Mouse (Mus musculus) gastrocnemius, adult 8-10 months (tissue): ENCODE results near the gene Sh3bgr. TPM values are rescaled to one million over a fixed set of nuclear protein-coding genes. Genes with fewer than 3 reads are reported as not detected.
A peak's percentile ranks its signal among the peaks of the same experiment; 100 is the strongest.

Experiments used
- DNase-seq, 2 experiments: peaks; one replicate each; pipeline ENCODE4 v3.0.0; 2022; ENCODE audit warnings: low spot score in 2 of 2
- total RNA-seq, 4 experiments: library from RNA; stranded (reverse); gene quantifications; 2 replicates each; pipeline ENCODE4 v1.2.4; 2022

The Sh3bgr gene
- total RNA-seq, 4 experiments from 2014 or later: 903 to 1,283 (median 1,111) TPM

DNA sequence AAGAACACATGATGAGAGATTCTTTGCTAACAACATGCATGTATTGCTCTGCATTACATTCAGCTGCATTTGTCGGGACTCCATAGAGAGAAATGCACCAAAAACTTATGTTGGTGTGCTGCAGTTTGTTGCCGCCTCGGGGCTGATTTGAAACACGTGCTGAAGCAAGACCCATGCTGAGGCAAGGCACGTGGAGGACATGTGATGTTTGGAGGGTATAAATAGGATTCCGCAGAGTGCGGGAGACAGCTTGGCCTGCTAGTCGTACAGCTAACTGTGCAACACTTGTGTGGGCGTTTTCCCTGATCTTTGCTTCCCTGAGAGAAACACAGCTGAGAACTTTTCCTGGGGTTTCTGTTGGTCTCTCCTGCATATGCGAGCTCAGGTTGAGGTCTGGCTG lies 9.5 kb downstream of the Sh3bgr start:
- DNase-seq: peak in 1 of 2 experiments; percentile 32

DNA sequence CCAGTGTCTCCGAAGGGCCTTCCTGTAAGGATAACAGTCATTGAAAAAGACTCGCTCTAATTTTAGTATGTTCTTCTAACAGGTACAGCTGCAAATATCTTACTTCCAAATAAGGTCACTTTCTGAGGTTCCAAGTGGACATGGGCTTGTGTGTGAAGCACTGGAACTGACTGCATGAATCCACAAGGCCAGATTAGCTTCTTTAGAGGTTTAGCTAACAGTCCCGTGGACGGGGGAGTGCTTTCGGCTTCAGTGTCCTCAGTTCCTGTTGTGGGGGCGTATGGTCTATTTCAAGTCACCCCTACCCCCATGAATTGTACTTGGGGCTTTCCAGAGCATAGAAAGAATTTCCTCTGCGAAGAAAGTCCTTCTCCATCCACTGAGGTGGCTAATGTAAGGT lies 10.6 kb downstream of the Sh3bgr start:
- no peak for DNase-seq

DNA sequence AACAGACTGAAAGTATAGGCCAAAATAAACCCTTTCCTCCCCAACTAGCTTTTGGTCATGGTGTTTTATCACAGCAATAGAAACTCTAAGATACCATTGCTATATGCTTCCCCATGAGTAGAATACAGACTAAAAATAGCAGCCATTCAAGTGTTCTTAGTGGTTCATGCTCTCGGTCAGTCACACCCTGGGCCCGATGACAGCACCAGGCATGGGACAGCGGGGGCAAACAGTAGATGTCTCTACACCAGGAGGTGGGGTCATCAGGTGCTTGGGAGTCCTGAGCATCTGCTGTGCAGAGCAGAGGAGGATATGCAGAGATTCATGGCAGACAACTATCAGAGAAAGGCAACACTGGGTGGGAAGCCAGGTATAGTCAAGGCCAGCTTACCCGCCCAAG lies 12.8 kb downstream of the Sh3bgr start:
- no peak for DNase-seq

DNA sequence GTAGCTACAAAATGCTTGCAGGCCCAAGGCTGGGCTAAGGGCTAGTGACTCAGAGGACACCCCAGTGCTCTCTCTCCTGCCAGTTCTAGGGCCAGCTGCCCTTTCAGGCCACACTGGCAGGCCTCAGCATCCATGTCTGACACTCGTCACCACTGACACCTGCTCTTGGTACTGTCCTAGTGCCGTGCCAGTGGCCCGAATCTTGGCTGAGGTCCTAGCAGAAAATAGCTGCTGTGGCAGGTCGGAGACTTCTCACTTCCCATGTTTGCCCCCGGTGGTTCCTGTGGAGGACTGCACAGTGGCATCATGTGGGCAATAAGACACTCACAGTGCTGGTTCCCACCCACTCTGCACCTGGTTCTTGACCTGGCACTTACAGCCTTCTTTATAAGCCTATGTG lies 21.2 kb downstream of the Sh3bgr start:
- DNase-seq: peak; percentile 77 to 86

DNA sequence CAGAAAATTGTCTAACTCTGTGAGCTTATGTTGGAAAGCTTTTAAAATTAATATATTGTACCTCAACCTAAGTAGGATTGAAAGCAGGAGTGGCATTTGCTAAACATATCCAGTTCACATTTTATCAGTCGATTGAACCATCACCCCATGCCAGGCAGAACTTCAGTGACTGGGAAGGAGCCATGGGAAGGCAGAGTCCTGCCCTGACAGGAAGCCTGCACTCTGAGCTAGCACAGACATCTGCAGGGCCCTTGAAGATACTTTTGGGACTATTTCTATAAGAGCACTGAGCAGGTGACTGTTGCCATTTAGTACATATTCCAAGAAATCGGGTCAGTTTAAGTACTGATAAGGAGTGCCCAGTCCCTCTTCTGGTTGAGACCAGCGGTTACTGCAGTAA lies 21.7 kb downstream of the Sh3bgr start:
- no peak for DNase-seq

DNA sequence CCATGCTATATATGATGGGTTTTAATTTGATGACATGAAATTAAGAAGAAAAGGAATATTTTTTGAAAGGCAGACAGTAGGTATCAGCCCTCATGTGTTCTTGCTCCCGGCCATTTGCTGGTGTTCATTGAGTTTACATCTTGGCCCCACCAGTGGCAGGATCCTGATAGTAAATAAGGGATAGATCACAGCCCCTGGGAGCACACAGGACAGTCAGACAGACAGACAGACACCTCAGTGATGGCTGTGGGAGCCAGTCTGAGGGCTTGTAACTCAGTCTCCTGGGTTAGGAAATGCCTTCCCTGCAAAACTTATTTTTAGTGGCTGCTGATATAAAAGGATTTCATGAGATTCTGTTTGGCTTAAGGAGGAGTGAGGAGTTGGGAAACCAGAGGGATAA lies 22.2 kb downstream of the Sh3bgr start:
- no peak for DNase-seq

DNA sequence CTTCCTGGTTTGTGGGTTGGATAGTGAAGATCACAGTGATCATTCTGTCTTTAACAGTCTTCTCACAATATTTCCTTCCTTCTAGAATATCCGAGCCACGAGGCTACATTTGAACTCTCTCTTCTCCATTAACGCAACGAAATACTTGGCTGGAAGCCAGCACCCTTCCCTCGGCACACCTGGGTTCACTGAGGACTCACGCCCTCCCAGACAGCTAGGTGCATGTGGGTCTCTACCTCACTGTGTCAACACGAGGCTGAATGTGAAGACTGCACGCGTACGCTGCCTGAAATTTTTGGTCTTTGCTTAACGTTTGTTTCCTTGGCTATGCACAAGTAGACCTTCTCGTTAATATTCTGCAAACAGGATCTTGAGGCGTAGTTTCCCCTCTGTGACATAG lies 28.2 kb downstream of the Sh3bgr start:
- DNase-seq: no peak

DNA sequence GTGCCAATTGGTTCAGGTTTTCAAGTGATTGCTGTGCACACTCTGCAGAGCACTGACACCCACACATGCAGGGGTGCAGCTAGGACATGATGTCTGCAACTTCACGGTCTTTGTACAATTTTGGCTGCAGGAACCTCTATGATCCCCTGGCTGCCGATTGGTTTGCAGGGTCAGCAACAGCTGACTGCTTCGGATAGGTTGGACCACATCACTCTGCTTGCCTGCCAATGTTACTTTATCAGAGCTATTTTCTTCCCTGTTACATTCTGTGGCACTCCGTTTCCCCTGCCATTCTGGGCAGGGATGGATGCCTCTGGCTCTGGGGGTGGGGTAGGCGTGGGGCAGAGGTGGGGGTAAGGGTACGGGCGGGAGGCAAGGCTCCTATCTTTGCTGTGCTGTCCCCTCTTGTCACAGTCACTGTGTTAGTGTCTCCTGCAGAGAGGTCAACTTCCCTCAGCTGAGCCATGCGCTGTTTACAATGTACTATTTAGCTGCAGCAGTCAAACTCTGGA lies 28.9 kb downstream of the Sh3bgr start:
- no peak for DNase-seq

DNA sequence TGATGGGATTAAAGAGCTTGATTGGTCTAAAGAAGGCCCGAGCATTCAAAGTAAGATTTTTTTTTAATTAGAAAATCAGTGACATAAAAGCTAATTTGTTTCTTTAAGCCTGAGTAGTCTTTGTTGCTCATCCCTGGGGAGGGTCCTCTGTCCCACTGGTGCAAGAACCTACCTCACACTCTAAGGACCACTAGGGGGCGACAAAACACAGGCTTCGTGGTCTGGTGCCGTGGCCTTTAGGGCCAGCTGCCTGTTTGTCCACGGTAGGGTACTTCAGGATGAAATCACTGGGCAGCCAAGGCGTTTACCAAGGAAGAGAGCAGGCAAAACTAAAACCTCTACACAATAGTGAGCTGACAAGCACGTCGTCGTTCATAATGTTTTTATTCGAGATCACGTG lies 30.2 kb downstream of the Sh3bgr start:
- DNase-seq: peak; percentile 39 to 44

DNA sequence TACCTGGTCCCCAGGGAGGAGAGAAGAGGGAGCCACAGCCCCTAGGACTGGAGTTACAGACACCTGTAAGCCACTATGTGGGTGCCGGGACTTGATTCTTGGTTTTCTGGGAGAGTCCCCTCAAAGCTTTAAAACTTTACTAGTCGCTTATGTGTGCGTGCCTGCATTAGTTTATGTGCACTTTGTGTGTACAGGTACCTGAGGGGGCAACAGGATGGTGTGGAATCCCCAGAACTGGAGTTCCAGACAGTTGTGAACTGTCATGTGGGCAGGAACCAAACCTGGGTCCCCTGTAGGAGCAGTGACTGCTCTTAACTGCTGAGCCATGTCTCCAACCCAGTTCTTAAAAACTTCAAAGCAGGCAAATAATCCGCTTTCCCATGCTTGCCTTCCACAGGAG lies 31.0 kb downstream of the Sh3bgr start:
- no peak for DNase-seq

DNA sequence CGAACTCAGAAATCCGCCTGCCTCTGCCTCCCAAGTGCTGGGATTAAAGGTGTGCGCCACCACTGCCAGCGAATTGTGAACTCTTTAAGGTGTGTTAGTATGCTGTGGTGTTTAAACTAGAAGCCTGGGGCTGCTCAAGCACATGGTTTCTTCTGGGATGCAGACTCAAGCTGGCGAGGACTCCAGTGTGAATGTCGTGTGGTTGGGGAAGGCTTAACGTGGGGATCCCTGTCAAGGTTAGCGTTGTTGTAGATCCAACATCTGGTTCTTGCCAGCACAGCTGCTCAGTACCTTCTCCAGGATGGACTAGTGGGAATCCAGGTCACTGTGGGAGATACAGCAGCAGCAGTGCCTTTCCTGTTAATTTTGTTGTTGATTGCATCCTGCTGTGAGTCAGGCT lies 31.7 kb downstream of the Sh3bgr start:
- no peak for DNase-seq

DNA sequence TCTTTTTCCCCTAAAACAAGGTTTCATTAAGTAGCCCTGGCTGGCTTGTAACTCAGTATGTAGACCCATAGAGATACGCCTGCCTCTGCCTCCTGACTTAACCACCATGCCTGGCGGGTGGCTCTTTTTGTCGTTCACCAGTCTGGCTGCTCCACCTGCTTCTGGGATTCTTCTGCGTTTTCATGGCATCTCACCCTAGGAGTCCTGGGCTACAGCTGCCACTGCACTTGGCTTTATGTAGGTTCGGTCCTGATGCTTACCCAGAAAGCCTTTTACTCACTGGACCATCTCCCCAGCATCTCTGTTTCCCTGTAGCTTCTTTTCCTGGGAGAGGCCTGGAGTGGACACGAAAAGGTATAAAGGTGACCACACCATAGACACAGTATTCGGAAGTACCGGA lies 33.7 kb downstream of the Sh3bgr start:
- no peak for DNase-seq

DNA sequence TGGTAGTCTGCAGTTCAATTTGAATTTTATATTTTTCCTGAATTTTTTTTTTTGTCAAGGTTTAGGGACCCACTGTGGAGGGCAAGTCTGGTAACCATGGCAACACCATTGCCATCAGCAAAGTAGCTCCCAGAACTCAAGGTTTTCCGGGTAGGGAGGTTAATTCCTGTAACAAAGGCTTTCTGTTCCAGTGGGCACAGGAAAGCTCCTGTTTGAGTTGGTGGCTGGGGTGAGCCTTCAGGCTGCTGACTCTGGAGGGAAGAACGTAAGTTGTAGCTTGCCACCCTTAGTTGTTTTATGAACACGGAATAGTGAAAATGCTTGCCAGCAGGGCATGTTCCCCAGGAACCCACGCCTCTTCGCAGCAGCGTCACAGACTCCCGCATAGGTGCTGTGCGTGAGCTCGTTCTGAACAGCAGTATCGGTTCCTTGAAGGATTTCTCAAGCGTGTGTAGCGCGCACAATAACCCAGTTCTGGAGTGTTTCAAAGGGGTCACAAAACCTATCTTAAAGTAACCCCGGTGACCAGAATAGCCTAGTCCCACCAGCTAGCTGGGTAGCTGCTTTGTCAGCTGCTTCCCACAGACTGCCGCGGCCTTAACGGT lies 35.2 kb downstream of the Sh3bgr start, which contains the start of gene B3galt5:
Gene B3galt5 (plus strand): TSS at position 436 of the 605 bp plus-strand sequence.
- DNase-seq: no peak

DNA sequence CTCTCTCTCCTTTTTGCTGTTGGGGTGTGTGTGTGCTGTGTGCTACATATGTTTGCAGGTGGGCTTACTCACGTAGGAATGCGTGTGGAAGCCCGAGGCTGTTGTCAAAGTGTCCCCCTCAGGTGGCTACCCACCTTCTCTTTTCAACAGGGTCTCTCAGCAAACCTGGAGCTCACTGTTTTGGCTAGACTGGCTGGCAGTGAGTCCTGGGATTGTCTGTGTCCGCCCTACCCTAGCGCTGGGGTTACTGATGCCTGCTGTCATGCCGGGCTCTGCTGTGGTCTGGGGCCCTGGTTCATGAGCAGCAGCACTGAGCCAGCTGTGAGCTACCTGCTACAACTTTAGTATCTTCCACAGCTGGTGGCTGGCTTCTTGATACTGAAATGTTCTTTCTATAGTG lies 44.2 kb downstream of the Sh3bgr start:
- DNase-seq: no peak

DNA sequence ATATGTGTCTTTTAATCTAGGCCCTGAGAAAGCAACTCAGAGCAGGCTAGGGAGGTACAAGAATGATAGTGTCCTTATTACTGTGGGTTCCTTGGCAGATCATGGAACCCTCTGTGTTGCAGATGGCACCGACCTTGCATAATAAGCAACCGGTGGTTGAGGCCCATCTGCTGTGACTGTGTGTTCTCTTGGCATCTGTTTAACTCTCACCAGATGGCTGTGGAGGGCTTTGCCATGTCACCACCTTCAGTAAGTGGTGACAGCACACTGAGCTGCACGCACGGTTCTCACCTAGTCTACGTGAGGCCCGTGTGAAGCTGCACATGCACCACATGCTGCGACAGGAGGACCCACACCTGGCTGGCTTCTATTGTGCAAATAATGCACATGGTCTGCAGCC lies 49.4 kb downstream of the Sh3bgr start:
- DNase-seq: no peak

DNA sequence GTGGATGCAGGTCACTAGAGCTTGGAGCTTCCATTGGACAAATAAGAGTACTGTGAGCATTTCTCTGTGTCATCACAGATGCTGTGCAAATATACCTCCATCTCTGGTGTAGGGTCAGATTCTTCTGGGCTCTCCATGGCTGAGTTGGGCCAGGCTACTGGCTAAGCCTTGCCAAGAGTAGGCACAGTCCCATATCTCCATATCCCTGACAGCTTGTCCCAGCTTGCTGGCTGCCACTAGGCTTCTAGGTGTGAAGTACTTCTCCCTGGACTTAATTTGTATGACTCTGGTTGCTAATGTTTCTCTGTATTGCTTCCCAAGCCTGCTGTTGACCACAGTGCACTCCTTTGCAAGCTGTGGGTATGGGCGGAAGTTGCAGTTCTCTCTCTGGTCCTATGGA lies 51.9 kb downstream of the Sh3bgr start:
- DNase-seq: no peak

DNA sequence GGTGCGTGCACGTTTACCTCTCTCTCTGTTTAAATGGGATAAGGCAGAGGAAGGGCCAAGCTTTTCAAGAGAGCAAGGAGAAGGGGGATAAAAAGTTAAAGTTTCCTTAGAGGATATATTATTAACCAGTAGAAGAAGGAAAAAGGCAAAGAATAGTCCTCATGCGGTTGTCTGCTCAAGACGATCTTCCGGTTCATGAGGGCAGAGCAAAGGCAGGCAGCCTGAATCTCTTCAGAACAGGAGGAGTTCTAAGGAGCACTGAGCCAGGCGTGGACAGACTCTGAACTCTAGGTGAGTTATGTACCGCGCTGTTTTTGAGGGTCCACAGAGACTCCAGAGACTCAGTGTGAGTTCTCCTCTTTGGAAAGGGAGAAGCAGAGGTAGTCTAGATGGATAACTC lies 58.2 kb downstream of the Sh3bgr start:
- DNase-seq: no peak

DNA sequence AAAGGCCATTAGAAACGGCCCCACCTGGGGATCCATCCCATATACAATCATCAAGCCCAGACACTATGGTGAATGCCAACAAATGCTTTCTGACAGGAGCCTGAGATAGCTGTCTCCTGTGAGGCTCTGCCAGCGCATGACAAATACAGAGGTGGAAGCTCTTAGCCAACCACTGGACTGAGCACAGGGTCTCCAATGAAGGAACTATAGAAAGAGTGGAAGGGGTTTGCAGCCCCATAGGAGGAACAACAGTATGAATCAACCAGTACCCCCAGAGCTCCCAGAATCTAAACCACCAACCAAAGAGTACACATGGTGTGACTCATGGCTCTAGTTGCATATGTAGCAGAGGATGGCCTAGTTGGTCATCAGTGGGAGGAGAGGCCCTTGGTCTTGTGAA lies 71.5 kb downstream of the Sh3bgr start:
- DNase-seq: no peak

DNA sequence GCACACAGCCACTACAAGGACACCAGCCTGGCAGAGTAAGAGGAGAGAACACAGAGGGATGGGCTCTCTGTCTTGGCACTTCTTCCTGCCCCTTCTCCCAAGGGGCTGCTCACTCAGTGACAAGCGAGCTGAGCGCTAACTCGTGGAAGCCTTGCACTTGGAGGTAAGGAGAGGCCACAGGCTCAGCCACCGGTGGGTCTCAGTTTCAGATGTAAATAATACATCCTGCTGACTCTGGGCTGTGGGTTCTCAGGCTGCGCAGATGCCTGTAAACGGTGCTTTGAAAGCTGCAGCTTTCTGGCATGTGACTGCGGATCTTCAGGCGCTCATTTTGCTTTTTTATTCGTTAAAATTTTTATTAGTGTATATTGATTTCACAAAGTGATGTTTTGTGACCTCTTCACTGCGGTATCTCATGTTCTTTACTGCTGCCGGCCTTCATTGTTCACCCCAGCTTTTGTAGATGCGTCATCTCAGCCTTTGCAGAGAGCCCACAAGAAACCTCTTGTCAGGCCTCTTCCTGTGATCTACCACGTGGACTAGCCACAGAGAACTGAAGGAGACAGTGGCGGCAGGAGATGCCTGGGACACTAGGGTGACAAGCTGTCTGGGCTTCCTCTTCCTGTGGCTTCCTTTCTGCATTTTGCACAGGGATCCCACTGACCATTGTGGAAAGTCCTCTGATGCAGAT lies 72.8 kb downstream of the Sh3bgr start:
- no peak for DNase-seq

DNA sequence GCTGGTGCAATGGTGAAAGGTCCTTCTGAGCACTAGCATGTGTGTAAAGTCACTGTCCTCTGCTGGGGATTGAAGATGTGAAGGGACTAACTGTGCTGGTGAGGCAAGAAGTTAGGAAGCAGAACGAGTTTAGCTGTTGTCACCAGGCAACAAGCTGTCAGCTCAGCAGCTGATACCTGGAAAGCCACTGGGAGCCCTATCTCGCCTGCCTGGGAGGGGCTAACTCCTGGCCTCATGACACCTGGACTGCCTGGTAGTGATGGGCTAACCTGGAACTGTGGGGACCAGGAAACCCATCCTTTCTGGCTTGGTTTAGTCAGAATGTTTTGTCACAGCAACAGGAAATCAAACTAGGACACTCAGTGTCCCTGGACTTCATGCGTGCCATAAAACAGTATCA lies 76.3 kb downstream of the Sh3bgr start:
- DNase-seq: no peak
